Mouse (Mus musculus): ENCODE results near the gene Mdm2. TPM values are rescaled to one million over a fixed set of nuclear protein-coding genes. Genes with fewer than 3 reads are reported as not detected.
"Not testable (repeated sequence)": the region's sequence is repeated elsewhere in the genome, so short reads cannot be mapped to it uniquely, and the experiment has no call there.

Mdm2 gene
- polyA plus RNA-seq, 1 experiment from 2014 or later: 54.0 TPM

DNA sequence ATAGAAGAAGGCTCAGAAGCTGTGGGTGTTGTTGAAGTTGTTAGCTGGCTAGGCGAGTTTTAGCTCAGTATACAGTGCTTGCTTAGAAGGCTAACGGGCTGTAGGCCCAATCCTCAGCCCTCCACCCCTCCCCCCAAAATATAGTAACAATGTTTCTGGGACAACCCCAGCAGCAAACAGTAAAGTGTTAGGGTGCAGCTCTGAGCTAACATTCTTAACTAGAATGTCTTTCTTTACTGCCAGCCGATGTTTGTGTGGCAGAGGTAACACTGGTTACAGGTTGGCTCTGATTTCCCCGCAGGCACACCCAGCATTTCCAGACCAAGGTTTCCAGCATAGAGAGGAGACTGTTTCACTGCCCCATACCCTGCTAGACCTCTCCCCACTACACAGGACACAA lies 33.4 kb upstream of the Mdm2 start:
- H3K4me1 ChIP-seq: peaks cover 21% of the 10 kb centered on the region
- H3K4me3 ChIP-seq: no peak overlapping the region
- no peaks in the 10 kb centered on the region for H3K27me3 ChIP-seq (ENCODE audit: poor library complexity, severe bottlenecking)
- no peak overlapping the region for H3K27ac ChIP-seq
- no peak for DNase-seq (ENCODE audit: extremely low spot score, low spot score)
- H3K36me3 ChIP-seq (replicated peaks): peaks cover 56% of the 10 kb centered on the region
- WGBS: 88% methylated on average over 4 of the region's 4 CpGs
- no peaks in the 10 kb centered on the region for H3K9me3 ChIP-seq

DNA sequence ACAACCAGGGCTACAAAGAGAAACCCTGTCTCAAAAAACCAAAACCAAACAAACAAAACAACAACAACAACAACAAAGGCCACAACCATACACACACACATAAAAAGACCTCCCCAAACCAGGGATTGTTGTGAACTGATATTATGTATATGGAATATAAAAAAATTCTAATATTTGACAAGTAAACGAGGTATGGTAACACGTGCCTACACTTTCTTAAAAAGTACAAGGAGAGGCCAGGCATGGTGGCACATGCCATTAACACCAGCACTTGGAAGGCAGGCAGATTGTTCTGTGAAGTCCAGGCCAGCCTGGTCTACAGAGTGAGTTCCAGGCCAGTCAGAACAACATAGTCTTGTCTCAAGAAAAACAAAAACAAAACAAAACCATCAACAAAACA lies 32.6 kb upstream of the Mdm2 start:
- 90% methylated on average over 2 of the region's 2 CpGs for WGBS

DNA sequence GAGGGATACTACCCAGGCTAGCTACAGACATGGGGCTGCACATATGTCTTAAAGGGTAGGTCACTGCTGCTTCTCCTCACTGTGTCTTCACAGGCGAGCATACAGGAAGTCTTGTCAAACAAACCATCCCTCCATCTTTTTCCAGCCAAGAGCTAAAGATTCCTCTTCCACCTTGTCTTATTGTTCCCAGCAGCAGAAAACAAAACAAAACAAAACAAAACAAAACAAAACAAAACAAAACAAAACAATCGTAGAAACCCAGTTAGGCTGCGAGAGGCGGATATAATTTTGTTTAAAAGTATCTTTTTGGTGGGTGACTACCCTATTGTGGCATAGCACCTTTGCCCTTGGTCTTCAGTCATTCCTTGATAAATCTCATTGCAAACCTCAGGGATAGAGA lies 32.1 kb upstream of the Mdm2 start:
- Histone ChIP-seq H3K4me1 (peaks cover 21% of the 10 kb centered on the region), H3K9me3 (no peaks in the 10 kb centered on the region), H3K27ac (no peak overlapping the region), H3K36me3 (replicated peaks) (peaks cover 56% of the 10 kb centered on the region), H3K27me3 (ENCODE audit: poor library complexity, severe bottlenecking) (no peaks in the 10 kb centered on the region), H3K4me3 (no peak overlapping the region)
- DNase-seq (ENCODE audit: extremely low spot score, low spot score): no peak
- WGBS: 94% methylated on average over 4 of the region's 4 CpGs

More for the DNA sequence above, 32.6 kb upstream of the Mdm2 start:
- Histone ChIP-seq H3K36me3 (replicated peaks) (peaks cover 56% of the 10 kb centered on the region), H3K4me3 (no peak overlapping the region), H3K9me3 (no peaks in the 10 kb centered on the region), H3K4me1 (peaks cover 21% of the 10 kb centered on the region), H3K27ac (no peak overlapping the region), H3K27me3 (ENCODE audit: poor library complexity, severe bottlenecking) (no peaks in the 10 kb centered on the region)
- DNase-seq (ENCODE audit: extremely low spot score, low spot score): no peak

DNA sequence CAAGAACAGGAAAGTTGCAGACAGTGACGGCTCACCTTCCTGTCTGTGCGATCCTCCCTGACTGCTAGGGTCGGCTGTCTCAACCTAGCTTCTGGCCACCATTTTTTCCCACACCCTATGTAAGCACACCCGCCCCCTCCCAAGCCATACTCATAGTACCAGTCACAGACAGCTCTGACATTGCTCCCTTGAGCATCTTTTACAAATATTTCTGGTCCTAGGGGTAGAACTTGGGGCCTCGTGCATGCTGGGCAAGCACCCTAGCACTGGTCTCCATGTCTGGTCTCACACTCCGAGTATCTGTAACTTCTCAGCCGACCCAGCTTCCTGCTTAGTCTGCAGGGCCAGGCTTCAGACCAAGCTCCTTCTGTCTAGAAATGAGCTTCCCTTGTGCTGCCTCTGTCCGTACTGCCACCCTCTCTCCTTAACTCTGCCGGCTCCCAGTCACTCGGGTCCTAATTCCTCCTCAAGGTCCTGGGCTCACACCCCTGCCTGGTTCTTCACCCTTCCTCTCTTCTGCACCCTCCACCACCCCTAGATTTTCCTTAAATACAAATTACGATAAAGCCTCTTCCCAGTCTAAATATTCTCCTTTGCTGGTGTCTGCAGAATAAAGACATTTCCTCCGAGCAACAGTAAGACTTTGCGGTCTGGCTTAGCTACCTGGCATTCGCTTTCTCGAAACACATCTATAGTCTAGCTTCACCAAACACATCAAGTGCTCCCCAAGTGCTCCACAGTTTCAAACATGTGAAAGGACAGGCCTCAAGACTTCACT lies 31.3 kb upstream of the Mdm2 start:
- H3K4me3 ChIP-seq: no peak overlapping the region
- H3K36me3 ChIP-seq (replicated peaks): peaks cover 60% of the 10 kb centered on the region
- peaks cover 21% of the 10 kb centered on the region for H3K4me1 ChIP-seq
- 88% methylated on average over 15 of the region's 15 CpGs for WGBS
- no peaks in the 10 kb centered on the region for H3K9me3 ChIP-seq
- no peaks in the 10 kb centered on the region for H3K27me3 ChIP-seq (ENCODE audit: poor library complexity, severe bottlenecking)
- peak overlapping the region; percentile 15; the same call in 1 of the 2 replicates for H3K27ac ChIP-seq
- no peak for DNase-seq (ENCODE audit: extremely low spot score, low spot score)

DNA sequence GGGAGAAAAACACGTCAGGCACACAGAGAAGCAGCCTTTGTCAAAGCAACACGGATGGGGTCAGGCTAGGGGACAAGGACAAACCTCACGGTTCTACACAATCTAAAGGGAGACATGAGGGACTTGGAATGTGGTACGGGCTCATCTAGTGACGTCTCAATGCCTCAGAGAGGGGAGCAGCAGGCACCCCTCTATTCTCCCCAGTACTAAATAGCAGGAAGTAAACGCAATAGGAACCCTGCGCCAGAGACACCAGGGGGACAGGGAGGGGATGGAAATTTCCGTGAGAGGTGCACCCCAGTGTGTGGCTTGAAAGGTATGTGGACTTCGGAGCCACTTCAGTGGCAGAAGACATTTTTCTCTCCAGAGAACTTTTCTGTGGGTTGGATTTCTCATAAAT lies 30.4 kb upstream of the Mdm2 start:
- 91% methylated on average over 9 of the region's 9 CpGs for WGBS
- DNase-seq (ENCODE audit: extremely low spot score, low spot score): no peak
- no peaks in the 10 kb centered on the region for H3K9me3 ChIP-seq
- no peak overlapping the region for H3K27ac ChIP-seq
- no peaks in the 10 kb centered on the region for H3K27me3 ChIP-seq (ENCODE audit: poor library complexity, severe bottlenecking)
- no peak overlapping the region for H3K4me3 ChIP-seq
- H3K36me3 ChIP-seq (replicated peaks): peaks cover 69% of the 10 kb centered on the region
- peaks cover 21% of the 10 kb centered on the region for H3K4me1 ChIP-seq

DNA sequence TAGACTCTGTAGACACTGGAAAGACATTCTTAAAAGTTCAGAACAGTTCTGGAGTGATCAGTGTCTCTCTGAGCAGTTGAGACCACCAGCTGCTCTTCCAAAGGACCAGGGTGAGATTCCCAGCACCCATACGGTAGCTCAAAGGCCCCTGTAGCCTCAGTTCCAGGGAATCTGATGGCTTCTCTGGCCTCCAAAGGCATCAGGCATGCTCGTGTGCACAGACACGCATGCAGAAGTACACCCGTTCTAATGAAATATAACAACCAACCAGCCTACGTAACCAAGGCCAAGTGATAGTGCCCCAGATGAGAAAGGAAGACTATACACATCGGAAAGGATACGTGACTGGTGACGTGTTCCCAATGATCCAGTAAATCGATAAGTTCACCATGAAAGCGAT lies 29.6 kb upstream of the Mdm2 start:
- no peak for DNase-seq (ENCODE audit: extremely low spot score, low spot score)
- no peaks in the 10 kb centered on the region for H3K27me3 ChIP-seq (ENCODE audit: poor library complexity, severe bottlenecking)
- no peaks in the 10 kb centered on the region for H3K9me3 ChIP-seq
- no peak overlapping the region for H3K27ac ChIP-seq
- H3K36me3 ChIP-seq (replicated peaks): peaks cover 75% of the 10 kb centered on the region
- no peak overlapping the region for H3K4me3 ChIP-seq
- 95% methylated on average over 10 of the region's 10 CpGs for WGBS
- H3K4me1 ChIP-seq: peaks cover 17% of the 10 kb centered on the region

DNA sequence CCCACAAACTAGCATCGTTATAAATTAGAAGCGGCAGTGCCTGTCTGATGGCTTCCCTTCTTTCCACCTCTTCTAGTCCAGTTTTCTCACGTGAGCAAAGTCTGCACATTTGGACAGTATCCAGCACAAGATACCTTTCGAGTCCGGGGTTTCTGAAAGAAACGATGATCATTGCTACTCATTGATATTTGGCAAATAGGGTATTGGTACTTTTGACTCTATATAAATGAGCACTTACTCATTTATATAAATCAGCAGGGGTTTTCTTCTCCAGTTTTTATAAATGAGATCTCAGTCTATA lies 29.0 kb upstream of the Mdm2 start:
- no peak for DNase-seq (ENCODE audit: extremely low spot score, low spot score)
- Histone ChIP-seq H3K36me3 (replicated peaks) (peaks cover 75% of the 10 kb centered on the region), H3K27me3 (ENCODE audit: poor library complexity, severe bottlenecking) (no peaks in the 10 kb centered on the region), H3K27ac (no peak overlapping the region), H3K4me3 (no peak overlapping the region), H3K4me1 (peaks cover 12% of the 10 kb centered on the region), H3K9me3 (no peaks in the 10 kb centered on the region)
- whole genome bisulfite sequencing: 97% methylated on average over 6 of the region's 6 CpGs

DNA sequence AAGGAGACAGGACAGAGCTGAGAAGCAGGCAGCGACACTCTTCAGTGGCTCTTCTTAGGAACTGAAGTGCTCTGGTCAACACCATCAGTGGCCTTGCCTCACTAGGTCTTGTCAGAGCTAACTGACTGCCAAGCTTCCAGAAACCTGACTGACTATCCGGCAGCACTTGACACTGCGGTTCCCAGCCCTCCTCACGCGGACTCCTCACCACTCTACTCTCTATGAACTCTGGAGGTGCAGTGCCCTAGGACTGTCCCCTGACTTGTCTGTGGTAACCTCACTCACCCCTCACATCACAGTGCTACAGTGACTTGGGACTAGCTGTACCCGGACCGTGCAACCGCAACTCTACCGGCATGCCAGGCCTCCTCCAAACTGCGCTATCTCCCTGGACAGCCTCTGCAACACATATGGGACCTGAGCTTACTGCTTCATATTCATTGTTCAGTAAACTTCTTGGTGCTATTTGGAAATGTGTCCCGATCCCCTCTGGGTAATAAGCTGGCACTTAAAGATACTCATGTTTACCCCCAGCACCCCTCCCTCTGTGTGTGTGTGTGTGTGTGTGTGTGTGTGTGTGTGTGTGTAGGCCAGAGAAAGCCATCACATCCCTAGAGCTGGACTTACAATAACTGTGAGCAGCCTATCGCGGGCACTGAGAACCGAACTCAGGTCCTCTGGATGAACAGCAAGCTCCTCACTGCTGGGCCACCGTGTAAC lies 28.5 kb upstream of the Mdm2 start:
- Histone ChIP-seq H3K27ac (no peak overlapping the region), H3K4me3 (no peak overlapping the region), H3K27me3 (ENCODE audit: poor library complexity, severe bottlenecking) (no peaks in the 10 kb centered on the region), H3K9me3 (no peaks in the 10 kb centered on the region), H3K4me1 (peaks cover 6% of the 10 kb centered on the region), H3K36me3 (replicated peaks) (peaks cover 74% of the 10 kb centered on the region)
- DNase-seq (ENCODE audit: extremely low spot score, low spot score): no peak
- 92% methylated on average over 15 of the region's 15 CpGs for WGBS

DNA sequence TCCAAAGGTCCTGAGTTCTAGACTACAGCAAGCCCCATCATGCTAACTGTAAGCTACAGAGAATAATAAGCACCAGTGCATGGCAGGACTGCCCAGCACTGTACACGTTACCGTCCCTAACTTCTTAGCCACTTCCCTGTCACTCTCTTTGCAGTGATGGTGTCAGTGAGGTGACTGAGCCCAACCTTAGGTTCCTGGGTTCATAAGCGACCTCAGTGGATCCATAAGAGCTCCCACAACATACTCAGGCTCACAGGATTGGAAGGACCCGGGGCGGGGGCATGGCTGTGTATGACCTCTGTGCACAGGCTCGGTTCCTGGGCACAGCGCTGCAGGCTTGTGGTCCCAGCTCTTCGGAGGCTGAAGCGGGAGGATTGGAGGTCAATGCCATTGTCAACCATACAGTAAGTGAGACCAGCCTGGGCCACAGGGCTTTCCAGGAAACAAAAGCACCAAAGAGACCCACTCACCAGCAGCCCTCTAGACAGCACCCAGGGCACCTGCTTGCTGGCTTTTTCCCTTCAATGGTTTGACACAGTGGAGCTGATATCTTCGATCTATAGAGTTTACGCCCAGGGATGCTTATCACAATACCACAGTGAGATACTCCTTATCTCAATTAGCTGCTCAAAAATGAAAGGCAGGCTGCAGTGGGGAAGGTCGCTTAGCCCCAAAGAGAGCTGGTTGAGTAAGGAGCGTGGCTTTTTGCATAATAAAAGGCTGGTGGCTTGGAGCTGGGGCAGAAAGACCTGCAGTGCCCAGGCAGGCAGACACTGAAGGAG lies 27.8 kb upstream of the Mdm2 start:
- Histone ChIP-seq H3K36me3 (replicated peaks) (peaks cover 67% of the 10 kb centered on the region), H3K27ac (no peak overlapping the region), H3K9me3 (no peaks in the 10 kb centered on the region), H3K4me1 (no peaks in the 10 kb centered on the region), H3K27me3 (ENCODE audit: poor library complexity, severe bottlenecking) (no peaks in the 10 kb centered on the region), H3K4me3 (no peak overlapping the region)
- DNase-seq (ENCODE audit: extremely low spot score, low spot score): no peak
- 85% methylated on average over 13 of the region's 13 CpGs for WGBS

DNA sequence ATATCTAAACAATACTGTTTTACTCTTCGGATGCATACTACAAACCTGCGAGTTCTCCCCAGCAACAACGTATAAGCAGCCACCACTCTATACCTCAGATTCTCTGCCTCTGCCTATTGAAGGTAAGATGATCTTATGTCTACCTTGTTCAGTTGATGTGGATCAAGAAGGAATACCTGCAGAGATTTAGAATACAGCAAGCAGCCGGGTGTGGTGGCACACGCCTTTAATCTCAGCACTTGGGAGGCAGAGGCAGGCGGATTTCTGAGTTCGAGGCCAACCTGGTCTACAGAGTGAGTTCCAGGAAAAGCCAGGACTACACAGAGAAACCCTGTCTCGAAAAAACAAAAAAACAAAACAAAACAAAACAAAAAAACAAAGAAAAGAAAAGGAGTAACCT lies 26.9 kb upstream of the Mdm2 start:
- not testable (repeated sequence) for DNase-seq (ENCODE audit: extremely low spot score, low spot score); H3K27me3 ChIP-seq (ENCODE audit: poor library complexity, severe bottlenecking); H3K4me1 ChIP-seq; H3K27ac ChIP-seq; H3K4me3 ChIP-seq; H3K9me3 ChIP-seq
- H3K36me3 ChIP-seq (replicated peaks): peaks cover 65% of the 10 kb centered on the region
- WGBS: 96% methylated on average over 8 of the region's 8 CpGs

DNA sequence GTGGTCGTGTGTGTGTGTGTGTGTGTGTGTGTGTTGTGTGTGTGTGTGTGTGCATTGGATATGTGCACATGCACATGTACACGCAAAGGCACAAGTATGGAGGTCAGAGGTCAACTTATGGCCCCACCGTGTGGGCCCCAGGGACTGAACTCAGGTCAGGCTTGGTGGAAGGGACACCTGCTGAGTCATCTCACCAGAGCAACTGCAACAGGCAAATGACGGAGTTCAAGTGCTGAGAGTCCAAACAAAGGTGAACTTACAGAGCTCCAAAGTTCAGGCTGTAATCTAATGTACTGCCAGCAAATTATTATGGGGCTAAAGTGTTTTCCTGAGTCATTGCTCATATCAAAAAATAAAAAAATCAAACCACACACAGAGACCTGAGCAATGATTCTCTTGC lies 26.5 kb upstream of the Mdm2 start:
- no peak overlapping the region for H3K27ac ChIP-seq
- no peaks in the 10 kb centered on the region for H3K27me3 ChIP-seq (ENCODE audit: poor library complexity, severe bottlenecking)
- H3K9me3 ChIP-seq: no peaks in the 10 kb centered on the region
- no peak overlapping the region for H3K4me3 ChIP-seq
- no peak for DNase-seq (ENCODE audit: extremely low spot score, low spot score)
- no peaks in the 10 kb centered on the region for H3K4me1 ChIP-seq
- 84% methylated on average over 4 of the region's 4 CpGs for WGBS
- peaks cover 61% of the 10 kb centered on the region for H3K36me3 ChIP-seq (replicated peaks)

DNA sequence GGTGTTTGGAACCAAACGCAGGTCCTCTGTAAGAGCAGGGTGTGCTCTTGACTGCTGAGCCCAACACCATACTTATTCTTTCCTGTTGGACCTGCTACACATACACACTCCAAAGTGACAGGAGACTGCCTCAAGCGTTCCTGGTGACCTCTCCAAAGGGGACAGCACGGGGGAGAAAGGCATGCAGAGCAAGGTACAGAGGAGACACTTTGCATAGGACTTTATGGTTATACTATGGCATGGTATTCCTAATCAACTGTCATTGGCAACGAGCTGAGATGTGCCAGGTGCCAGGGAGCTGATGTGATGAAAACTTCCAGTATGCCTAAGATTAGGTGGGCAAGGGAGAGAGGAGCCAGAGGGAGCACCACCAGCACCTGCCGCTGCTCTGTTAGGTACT lies 26.0 kb upstream of the Mdm2 start:
- Histone ChIP-seq H3K4me1 (no peaks in the 10 kb centered on the region), H3K9me3 (no peaks in the 10 kb centered on the region), H3K4me3 (no peak overlapping the region), H3K36me3 (replicated peaks) (peaks cover 57% of the 10 kb centered on the region), H3K27me3 (ENCODE audit: poor library complexity, severe bottlenecking) (no peaks in the 10 kb centered on the region), H3K27ac (no peak overlapping the region)
- no peak for DNase-seq (ENCODE audit: extremely low spot score, low spot score)
- 88% methylated on average over 5 of the region's 5 CpGs for WGBS

DNA sequence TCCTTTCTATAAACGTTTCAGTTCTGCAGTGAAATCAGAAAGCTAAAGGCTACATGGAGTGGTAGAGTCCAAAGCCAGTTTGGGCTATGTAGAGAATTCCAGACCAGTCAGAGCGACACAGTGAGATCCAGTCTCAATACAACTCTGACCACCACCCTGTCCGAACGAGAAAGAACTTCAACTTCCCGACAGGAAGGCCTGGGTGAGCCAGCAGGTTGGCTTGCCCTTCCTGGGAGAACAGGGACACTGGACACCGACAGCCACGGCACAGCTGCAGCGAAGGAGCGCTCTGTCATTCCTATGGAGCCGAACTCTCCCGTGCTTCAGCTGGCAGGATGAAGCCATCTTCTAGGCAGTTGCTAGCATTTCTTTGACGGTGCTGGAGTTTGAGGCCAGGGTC lies 24.8 kb upstream of the Mdm2 start:
- WGBS: 93% methylated on average over 12 of the region's 12 CpGs
- DNase-seq (ENCODE audit: extremely low spot score, low spot score); H3K27ac ChIP-seq; H3K9me3 ChIP-seq; H3K4me3 ChIP-seq; H3K4me1 ChIP-seq; H3K27me3 ChIP-seq (ENCODE audit: poor library complexity, severe bottlenecking): not testable (repeated sequence)
- peaks cover 50% of the 10 kb centered on the region for H3K36me3 ChIP-seq (replicated peaks)

Data from forebrain, embryonic 10.5 days (tissue).